Mouse (Mus musculus) kidney, postnatal 36 days (tissue): ENCODE data around the gene Ccdc9.
"Not testable (repeated sequence)": the region's sequence is repeated elsewhere in the genome, so short reads cannot be mapped to it uniquely, and the experiment has no call there.

Source experiments
- DNase-seq, 2 experiments: peaks; one replicate each; pipeline ENCODE4 v3.0.0; 2021 to 2022; ENCODE audit warnings: mixed read lengths in 2 of 2

Gene Ccdc9

GRCm38 (mm10) chr7:16308093-16308492 is 21.5 kb upstream of the Ccdc9 start, which contains the start of gene Bbc3:
Bbc3 (plus strand) TSS chr7:16308393.
- DNase-seq = not testable (repeated sequence)

- not testable (repeated sequence) for DNase-seq
These were observed 20.5 kb upstream of the Ccdc9 start for GRCm38 (mm10) chr7:16307141-16307540.

GRCm38 (mm10) chr7:16299419-16300035 is 12.9 kb upstream of the Ccdc9 start:
- DNase-seq = peak; percentile 91 to 92

GRCm38 (mm10) chr7:16298927-16299326 is 12.3 kb upstream of the Ccdc9 start:
- DNase-seq = no peak

GRCm38 (mm10) chr7:16297616-16298015 is 11.0 kb upstream of the Ccdc9 start:
- DNase-seq = no peak

GRCm38 (mm10) chr7:16296766-16297390 is 10.3 kb upstream of the Ccdc9 start:
- DNase-seq = peak; percentile 92 to 94

- no peak for DNase-seq
These were observed 9.6 kb upstream of the Ccdc9 start for GRCm38 (mm10) chr7:16296146-16296545.

- peak; percentile 84 for DNase-seq
These were observed 8.8 kb upstream of the Ccdc9 start for GRCm38 (mm10) chr7:16295321-16295900.

- peak; percentile 94 to 96 for DNase-seq
These were observed 8.2 kb upstream of the Ccdc9 start for GRCm38 (mm10) chr7:16294837-16295236.

- peak; percentile 36 to 65 for DNase-seq
These were observed 7.8 kb upstream of the Ccdc9 start for GRCm38 (mm10) chr7:16294346-16294745.

GRCm38 (mm10) chr7:16287791-16288190 is 1.2 kb upstream of the Ccdc9 start:
- no peak for DNase-seq

GRCm38 (mm10) chr7:16287016-16287415 is 421 bp upstream of the Ccdc9 start:
- no peak for DNase-seq

- DNase-seq = peak; percentile 86 to 87
These were observed 1.1 kb downstream of the Ccdc9 start for GRCm38 (mm10) chr7:16285450-16286025.

GRCm38 (mm10) chr7:16284904-16285303 is 1.7 kb downstream of the Ccdc9 start:
- DNase-seq = no peak

- no peak for DNase-seq
These were observed 2.6 kb downstream of the Ccdc9 start for GRCm38 (mm10) chr7:16284001-16284400.

- DNase-seq = no peak
These were observed 4.3 kb downstream of the Ccdc9 start for GRCm38 (mm10) chr7:16282334-16282733.

- DNase-seq = no peak
These were observed 5.9 kb downstream of the Ccdc9 start for GRCm38 (mm10) chr7:16280721-16281120.

GRCm38 (mm10) chr7:16274922-16275890 is 11.4 kb downstream of the Ccdc9 start:
- DNase-seq = peak in 1 of 2 experiments; percentile 25

GRCm38 (mm10) chr7:16273766-16274140 is 12.8 kb downstream of the Ccdc9 start:
- peak; percentile 82 to 85 for DNase-seq

GRCm38 (mm10) chr7:16273081-16273765 is 13.4 kb downstream of the Ccdc9 start, which contains the start of gene Inafm1:
Inafm1 (minus strand) TSS chr7:16273617.
- peak; percentile 94 to 95 for DNase-seq

- peak; percentile 79 to 87 for DNase-seq
These were observed 13.9 kb downstream of the Ccdc9 start for GRCm38 (mm10) chr7:16272681-16273080.

GRCm38 (mm10) chr7:16271139-16271538 is 15.5 kb downstream of the Ccdc9 start:
- DNase-seq = no peak
